Mouse (Mus musculus) liver, embryonic 14.5 days (tissue): ENCODE data around the gene Pex26. TPM values are rescaled to one million over a fixed set of nuclear protein-coding genes. Genes with fewer than 3 reads are reported as not detected.

Experiments used
- ATAC-seq: fragments of 200-750 bp; cut with Nextera tagmentation; 2 replicates; pipeline ENCODE4 v1.8.0; 2017; ENCODE audit warnings: moderate number of reproducible peaks, mild to moderate bottlenecking, moderate library complexity; ENCODE audit not compliant: insufficient read depth
- DNase-seq, 3 experiments: peaks; one replicate each; pipeline ENCODE4 v3.0.0-alpha.2; 2012 to 2013; ENCODE audit warnings: low read depth in 3 of 3, low spot score in 3 of 3
- H3K27ac ChIP-seq: fragments of 300-500 bp; sonication (generic); 2 replicates; pipeline ENCODE4 v1.5.1; 2014; ENCODE audit warnings: moderate library complexity, mild to moderate bottlenecking, control low read depth, inconsistent platforms
- H3K27me3 ChIP-seq: fragments of 300-500 bp; sonication (generic); 2 replicates; pipeline ENCODE4 v1.6.1; 2014; ENCODE audit warnings: mild to moderate bottlenecking, low read length, moderate library complexity; ENCODE audit not compliant: control insufficient read depth, insufficient read depth
- H3K36me3 ChIP-seq: fragments of 300-500 bp; sonication (generic); replicated peaks from 2 replicates; pipeline ENCODE4 v1.6.1; 2014; ENCODE audit warnings: low read depth; ENCODE audit not compliant: control insufficient read depth, insufficient read depth
- H3K4me1 ChIP-seq, 2 experiments: fragments of 200-500 bp in 1 of 2; fragments of 300-500 bp in 1 of 2; sonication (generic) in 1 of 2; replicated peaks; 2 replicates each; pipeline ENCODE4 v1.6.1; 2012 to 2014; ENCODE audit warnings: antibody characterized with exemption in 1 of 2, inconsistent platforms in 1 of 2, low read length in 1 of 2; ENCODE audit not compliant: control insufficient read depth in 2 of 2, insufficient read depth in 2 of 2
- H3K4me2 ChIP-seq: fragments of 300-500 bp; sonication (generic); 2 replicates; pipeline ENCODE4 v1.6.1; 2014; ENCODE audit warnings: low read depth, mild to moderate bottlenecking, control low read depth, moderate library complexity
- H3K4me3 ChIP-seq, 2 experiments: fragments of 200-500 bp in 1 of 2; fragments of 300-500 bp in 1 of 2; sonication (generic) in 1 of 2; 2 replicates each; pipeline ENCODE4 v1.5.1; 2012 to 2014; ENCODE audit warnings: low read depth in 2 of 2, low read length in 2 of 2, mild to moderate bottlenecking in 2 of 2, control low read depth in 1 of 2, inconsistent platforms in 1 of 2, moderate library complexity in 1 of 2; ENCODE audit not compliant: insufficient read depth in 1 of 2
- H3K9ac ChIP-seq: fragments of 300-500 bp; sonication (generic); replicated peaks from 2 replicates; pipeline ENCODE4 v1.6.1; 2014; ENCODE audit warnings: mild to moderate bottlenecking, control low read depth, moderate library complexity
- H3K9me3 ChIP-seq: fragments of 300-500 bp; sonication (generic); 2 replicates; pipeline ENCODE4 v1.6.1; 2016; ENCODE audit warnings: low read length, mixed read lengths; ENCODE audit not compliant: control insufficient read depth
- CTCF ChIP-seq: IDR thresholded peaks from 2 replicates; pipeline ENCODE4 v1.5.1; 2016; ENCODE audit warnings: antibody characterized with exemption, low read depth, control low read depth
- EP300 ChIP-seq: IDR thresholded peaks from 2 replicates; pipeline ENCODE4 v1.6.1; 2016; ENCODE audit warnings: antibody characterized with exemption, low read depth
- WGBS: fragments of 180-500 bp; shearing (Covaris S2); extraction: QIAGEN DNeasy Blood & Tissue Kit; methylation state at CpG from one replicate; pipeline ENCODE4 v1.1.7; 2014; ENCODE audit not compliant: insufficient replicate concordance; 5-methylcytosine and 5-hydroxymethylcytosine counted together
- polyA plus RNA-seq, 2 experiments: library from polyadenylated mRNA; depleted of rRNA in 1 of 2; stranded (reverse) in 1 of 2; unstranded in 1 of 2; fragments of >200 nt; fragmentation: Nextera tagmentation in 1 of 2; extraction: Ambion mirVana in 1 of 2; gene quantifications; 2 replicates each; pipeline versions ENCODE4 v1.2.1 to v1.2.3; 2012 to 2014

Gene Pex26
- polyA plus RNA-seq, 2 experiments, result 2.2 to 3.3 TPM

GRCm38 (mm10) chr6:121160126-121160525 lies 23.3 kb upstream of the Pex26 start:
- Histone ChIP-seq H3K4me2 (no peak overlapping the region), H3K27me3 (no peaks in the 10 kb centered on the region), H3K4me1 (peaks cover 0 to 6% of the 10 kb centered on the region in 2 experiments; a peak in 3 of 4 replicates), H3K4me3 (no peak overlapping the region), H3K9ac (no peak overlapping the region), H3K27ac (no peak overlapping the region), H3K36me3 (no peaks in the 10 kb centered on the region), H3K9me3 (no peaks in the 10 kb centered on the region)
- 39% methylated on average over 6 of the region's 6 CpGs for WGBS
- TF ChIP-seq EP300, result no peak
- ATAC-seq, result no peak
- DNase-seq, result no peak

GRCm38 (mm10) chr6:121162616-121163015 lies 20.9 kb upstream of the Pex26 start:
- DNase-seq (no peak), ATAC-seq (no peak)
- H3K9me3 ChIP-seq, result no peaks in the 10 kb centered on the region
- H3K4me2 ChIP-seq, result no peak overlapping the region
- no peaks in the 10 kb centered on the region for H3K36me3 ChIP-seq
- H3K27ac ChIP-seq, result no peak overlapping the region
- TF ChIP-seq EP300, result no peak
- TF ChIP-seq CTCF, result no peak
- no peak overlapping the region for H3K9ac ChIP-seq
- H3K4me1 ChIP-seq, result peaks cover 0 to 9% of the 10 kb centered on the region in 2 experiments; a peak in 3 of 4 replicates
- no peaks in the 10 kb centered on the region for H3K27me3 ChIP-seq
- H3K4me3 ChIP-seq, result no peak overlapping the region
- WGBS, result 59% methylated on average over 12 of the region's 12 CpGs

GRCm38 (mm10) chr6:121166098-121166552 lies 17.3 kb upstream of the Pex26 start:
- WGBS, result 49% methylated on average over 10 of the region's 10 CpGs
- H3K27ac ChIP-seq, result no peak overlapping the region
- H3K9me3 ChIP-seq, result no peaks in the 10 kb centered on the region
- H3K4me2 ChIP-seq, result no peak overlapping the region
- H3K4me1 ChIP-seq, result peaks cover 0 to 3% of the 10 kb centered on the region in 2 experiments; a peak in 2 of 4 replicates
- H3K9ac ChIP-seq, result no peak overlapping the region
- TF ChIP-seq CTCF (no peak), EP300 (no peak)
- H3K4me3 ChIP-seq, result no peak overlapping the region
- DNase-seq, result peak in 1 of 3 experiments; percentile 16
- peak; percentile 52 for ATAC-seq
- H3K36me3 ChIP-seq, result no peaks in the 10 kb centered on the region
- H3K27me3 ChIP-seq, result no peaks in the 10 kb centered on the region

GRCm38 (mm10) chr6:121167381-121167975 lies 16.0 kb upstream of the Pex26 start:
- Histone ChIP-seq H3K4me3 (no peak overlapping the region), H3K4me2 (no peak overlapping the region), H3K4me1 (peaks cover 0 to 3% of the 10 kb centered on the region in 2 experiments; a peak in 2 of 4 replicates), H3K27ac (no peak overlapping the region), H3K9me3 (no peaks in the 10 kb centered on the region), H3K27me3 (no peaks in the 10 kb centered on the region), H3K9ac (no peak overlapping the region), H3K36me3 (no peaks in the 10 kb centered on the region)
- no peak for TF ChIP-seq EP300
- TF ChIP-seq CTCF, result no peak
- no peak for DNase-seq
- 53% methylated on average over 7 of the region's 7 CpGs for WGBS
- no peak for ATAC-seq

GRCm38 (mm10) chr6:121171102-121171501 lies 12.4 kb upstream of the Pex26 start:
- ATAC-seq, result no peak
- H3K27me3 ChIP-seq, result no peaks in the 10 kb centered on the region; the same call in 1 of the 2 replicates
- H3K4me3 ChIP-seq, result no peak overlapping the region
- no peak overlapping the region for H3K4me2 ChIP-seq
- no peak for TF ChIP-seq CTCF
- no peak for TF ChIP-seq EP300
- 69% methylated on average over 6 of the region's 6 CpGs for WGBS
- H3K4me1 ChIP-seq, result peaks cover 0 to 4% of the 10 kb centered on the region in 2 experiments; a peak in 2 of 4 replicates
- no peaks in the 10 kb centered on the region for H3K36me3 ChIP-seq
- no peak overlapping the region for H3K9ac ChIP-seq
- H3K9me3 ChIP-seq, result no peaks in the 10 kb centered on the region
- DNase-seq, result no peak
- H3K27ac ChIP-seq, result no peak overlapping the region
